Mouse (Mus musculus): ENCODE measurements around the gene P2rx7. TPM values are rescaled to one million over a fixed set of nuclear protein-coding genes. Genes with fewer than 3 reads are reported as not detected.
A peak's percentile ranks its signal among the peaks of the same experiment; 100 is the strongest.

P2rx7 gene
- polyA plus RNA-seq, 1 experiment from 2014 or later, result 2.1 TPM

- no peak overlapping the region for H3K4me3 ChIP-seq (ENCODE audit: low read depth, low read length)
- H3K36me3 ChIP-seq (replicated peaks; ENCODE audit: insufficient read depth, low read length), result no peaks in the 10 kb centered on the region
- H3K4me1 ChIP-seq (ENCODE audit: insufficient read depth), result no peaks in the 10 kb centered on the region
- TF ChIP-seq EP300 (IDR thresholded peaks at IDR 0.05; ENCODE audit: low read depth) (peak; percentile 22; the same call in 1 of the 2 replicates), CTCF (IDR thresholded peaks at IDR 0.05; ENCODE audit: low read depth) (no peak)
- H3K27me3 ChIP-seq (ENCODE audit: insufficient read depth, low read length), result no peaks in the 10 kb centered on the region
- DNase-seq (no peak), ATAC-seq (peak; percentile 72)
- H3K9me3 ChIP-seq (ENCODE audit: low read length), result no peaks in the 10 kb centered on the region
- H3K27ac ChIP-seq (ENCODE audit: low read depth), result no peak overlapping the region
- 51% methylated on average over 6 of the region's 6 CpGs for WGBS (ENCODE audit: insufficient replicate concordance)
- no peak overlapping the region for H3K4me2 ChIP-seq (ENCODE audit: low read depth, low read length)
- H3K9ac ChIP-seq (replicated peaks), result no peak overlapping the region
These were observed 46.8 kb downstream of the P2rx7 start for GRCm38 (mm10) chr5:122690486-122690885.

- ATAC-seq (peak; percentile 77), DNase-seq (no peak)
- TF ChIP-seq EP300 (IDR thresholded peaks at IDR 0.05; ENCODE audit: low read depth), result no peak
- TF ChIP-seq CTCF (IDR thresholded peaks at IDR 0.05; ENCODE audit: low read depth), result no peak
- H3K4me1 ChIP-seq (ENCODE audit: insufficient read depth), result peaks cover 12% of the 10 kb centered on the region
- no peaks in the 10 kb centered on the region for H3K36me3 ChIP-seq (replicated peaks; ENCODE audit: insufficient read depth, low read length)
- H3K9ac ChIP-seq (replicated peaks), result no peak overlapping the region
- no peaks in the 10 kb centered on the region for H3K9me3 ChIP-seq (ENCODE audit: low read length)
- no peak overlapping the region for H3K4me3 ChIP-seq (ENCODE audit: low read depth, low read length)
- H3K4me2 ChIP-seq (ENCODE audit: low read depth, low read length), result no peak overlapping the region
- H3K27me3 ChIP-seq (ENCODE audit: insufficient read depth, low read length), result no peaks in the 10 kb centered on the region
- 63% methylated on average over 13 of the region's 13 CpGs for WGBS (ENCODE audit: insufficient replicate concordance)
- peak overlapping the region; percentile 19 for H3K27ac ChIP-seq (ENCODE audit: low read depth)
These were observed 49.9 kb downstream of the P2rx7 start for GRCm38 (mm10) chr5:122693431-122694207.

- no peaks in the 10 kb centered on the region for H3K9me3 ChIP-seq (ENCODE audit: low read length)
- TF ChIP-seq EP300 (IDR thresholded peaks at IDR 0.05; ENCODE audit: low read depth), result no peak
- TF ChIP-seq CTCF (IDR thresholded peaks at IDR 0.05; ENCODE audit: low read depth), result no peak
- DNase-seq (no peak), ATAC-seq (no peak)
- WGBS (ENCODE audit: insufficient replicate concordance), result 77% methylated on average over 8 of the region's 8 CpGs
- H3K36me3 ChIP-seq (replicated peaks; ENCODE audit: insufficient read depth, low read length), result no peaks in the 10 kb centered on the region
- no peak overlapping the region for H3K4me2 ChIP-seq (ENCODE audit: low read depth, low read length)
- no peak overlapping the region for H3K4me3 ChIP-seq (ENCODE audit: low read depth, low read length)
- H3K27ac ChIP-seq (ENCODE audit: low read depth), result no peak overlapping the region
- no peaks in the 10 kb centered on the region for H3K27me3 ChIP-seq (ENCODE audit: insufficient read depth, low read length)
- H3K9ac ChIP-seq (replicated peaks), result no peak overlapping the region
- H3K4me1 ChIP-seq (ENCODE audit: insufficient read depth), result peaks cover 18% of the 10 kb centered on the region
These were observed 51.8 kb downstream of the P2rx7 start for GRCm38 (mm10) chr5:122695516-122695915.

- Histone ChIP-seq H3K27ac (ENCODE audit: low read depth) (no peak overlapping the region), H3K4me3 (ENCODE audit: low read depth, low read length) (no peak overlapping the region), H3K36me3 (replicated peaks; ENCODE audit: insufficient read depth, low read length) (no peaks in the 10 kb centered on the region), H3K9ac (replicated peaks) (no peak overlapping the region), H3K9me3 (ENCODE audit: low read length) (no peaks in the 10 kb centered on the region), H3K27me3 (ENCODE audit: insufficient read depth, low read length) (no peaks in the 10 kb centered on the region), H3K4me2 (ENCODE audit: low read depth, low read length) (peak overlapping the region; percentile 46), H3K4me1 (ENCODE audit: insufficient read depth) (peaks cover 25% of the 10 kb centered on the region)
- DNase-seq, result no peak
- 0 out of 2 replicates have a peak, but pooled peaks have one; percentile 10 for TF ChIP-seq EP300 (IDR thresholded peaks at IDR 0.05; ENCODE audit: low read depth)
- TF ChIP-seq CTCF (IDR thresholded peaks at IDR 0.05; ENCODE audit: low read depth), result no peak
- ATAC-seq, result peak; percentile 62; the same call in 1 of the 2 replicates
- 28% methylated on average over 10 of the region's 10 CpGs for WGBS (ENCODE audit: insufficient replicate concordance)
These were observed 54.5 kb downstream of the P2rx7 start for GRCm38 (mm10) chr5:122698041-122698700.

- H3K4me3 ChIP-seq (ENCODE audit: low read depth, low read length), result no peak overlapping the region
- H3K4me2 ChIP-seq (ENCODE audit: low read depth, low read length), result peak overlapping the region; percentile 46
- no peak overlapping the region for H3K9ac ChIP-seq (replicated peaks)
- WGBS (ENCODE audit: insufficient replicate concordance), result 40% methylated on average over 9 of the region's 9 CpGs
- H3K27ac ChIP-seq (ENCODE audit: low read depth), result 0 out of 2 replicates have a peak overlapping the region, but pooled peaks have one; percentile 37
- ATAC-seq (no peak), DNase-seq (no peak)
- TF ChIP-seq EP300 (IDR thresholded peaks at IDR 0.05; ENCODE audit: low read depth), result no peak
- TF ChIP-seq CTCF (IDR thresholded peaks at IDR 0.05; ENCODE audit: low read depth), result no peak
- H3K36me3 ChIP-seq (replicated peaks; ENCODE audit: insufficient read depth, low read length), result no peaks in the 10 kb centered on the region
- H3K9me3 ChIP-seq (ENCODE audit: low read length), result no peaks in the 10 kb centered on the region
- H3K27me3 ChIP-seq (ENCODE audit: insufficient read depth, low read length), result no peaks in the 10 kb centered on the region
- H3K4me1 ChIP-seq (ENCODE audit: insufficient read depth), result peaks cover 25% of the 10 kb centered on the region
These were observed 55.0 kb downstream of the P2rx7 start for GRCm38 (mm10) chr5:122698701-122699060.

GRCm38 (mm10) chr5:122700109-122700836, 56.6 kb downstream of the P2rx7 start:
- DNase-seq, result no peak
- ATAC-seq, result peak; percentile 36
- H3K4me1 ChIP-seq (ENCODE audit: insufficient read depth), result peaks cover 33% of the 10 kb centered on the region

More at GRCm38 (mm10) chr5:122700109-122700836, 56.6 kb downstream of the P2rx7 start:
- Histone ChIP-seq H3K9ac (replicated peaks) (no peak overlapping the region), H3K4me3 (ENCODE audit: low read depth, low read length) (no peak overlapping the region), H3K9me3 (ENCODE audit: low read length) (no peaks in the 10 kb centered on the region), H3K4me2 (ENCODE audit: low read depth, low read length) (peak overlapping the region; percentile 42), H3K27me3 (ENCODE audit: insufficient read depth, low read length) (no peaks in the 10 kb centered on the region), H3K27ac (ENCODE audit: low read depth) (no peak overlapping the region), H3K36me3 (replicated peaks; ENCODE audit: insufficient read depth, low read length) (no peaks in the 10 kb centered on the region)
- 46% methylated on average over 12 of the region's 12 CpGs for WGBS (ENCODE audit: insufficient replicate concordance)
- TF ChIP-seq EP300 (IDR thresholded peaks at IDR 0.05; ENCODE audit: low read depth) (peak; percentile 61; the same call in 1 of the 2 replicates), CTCF (IDR thresholded peaks at IDR 0.05; ENCODE audit: low read depth) (no peak)
